Mouse (Mus musculus): ENCODE results near the gene Por. TPM values are rescaled to one million over a fixed set of nuclear protein-coding genes. Genes with fewer than 3 reads are reported as not detected.

The Por gene
- total and polyA plus RNA-seq, 2 experiments from 2014 or later: 89.5 to 96.1 TPM

DNA sequence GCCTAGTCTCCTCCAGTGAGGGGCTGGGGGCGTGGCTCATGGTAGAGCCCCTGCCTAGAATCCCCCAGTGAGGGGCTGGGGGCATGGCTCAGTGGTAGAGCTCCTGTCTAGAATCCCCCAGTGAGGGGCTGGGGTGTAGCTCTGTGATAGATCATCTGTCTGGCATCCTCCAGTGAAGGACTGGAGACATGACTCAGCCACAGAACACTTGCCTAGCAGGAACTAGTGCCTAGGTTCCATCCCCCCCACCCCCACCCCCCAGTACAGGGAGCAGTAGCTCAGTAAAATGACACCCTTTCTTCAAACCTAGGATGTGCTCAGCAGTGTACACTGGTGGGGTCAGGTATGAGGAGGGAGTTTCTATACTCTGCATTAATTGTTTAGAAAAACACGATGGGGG lies 1.0 kb downstream of the Por start:
- Histone ChIP-seq H3K4me3 (ENCODE audit: low read depth, low read length) (no peak overlapping the region), H3K9ac (no peak overlapping the region), H3K27ac (ENCODE audit: low read depth, low read length) (no peak overlapping the region), H3K36me3 (ENCODE audit: insufficient read depth) (no peaks in the 10 kb centered on the region), H3K9me3 (ENCODE audit: low read length) (no peaks in the 10 kb centered on the region), H3K4me2 (ENCODE audit: low read depth) (no peak overlapping the region), H3K27me3 (ENCODE audit: insufficient read depth, low read length) (no peaks in the 10 kb centered on the region), H3K4me1 (ENCODE audit: insufficient read depth) (peaks cover 8% of the 10 kb centered on the region; the same call in 1 of the 2 replicates)
- no peak for TF ChIP-seq CTCF (IDR thresholded peaks at IDR 0.05; ENCODE audit: low read depth)
- ATAC-seq (no peak), DNase-seq (no peak)
- WGBS: 73% methylated on average over 2 of the region's 2 CpGs

DNA sequence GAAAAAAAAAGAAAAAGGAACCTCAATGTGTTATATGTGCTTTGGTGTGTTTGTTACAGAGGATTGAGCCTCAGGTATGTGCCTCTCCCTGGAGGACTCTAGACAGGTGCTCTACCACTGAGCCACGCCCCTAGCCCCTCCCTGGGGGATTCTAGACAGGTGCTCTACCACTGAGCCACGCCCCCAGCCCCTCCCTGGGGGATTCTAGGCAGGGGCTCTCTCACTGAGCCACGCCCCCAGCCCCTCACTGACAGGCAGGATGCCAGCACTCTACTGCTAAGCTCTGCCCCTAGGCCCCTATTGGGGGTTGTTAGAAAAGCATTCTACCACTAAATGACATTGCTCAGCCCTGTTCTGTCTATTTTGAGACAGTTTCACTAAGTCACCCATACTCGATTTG lies 2.7 kb downstream of the Por start:
- Histone ChIP-seq H3K27ac (ENCODE audit: low read depth, low read length) (no peak overlapping the region), H3K4me2 (ENCODE audit: low read depth) (no peak overlapping the region), H3K27me3 (ENCODE audit: insufficient read depth, low read length) (no peaks in the 10 kb centered on the region), H3K9me3 (ENCODE audit: low read length) (no peaks in the 10 kb centered on the region), H3K36me3 (ENCODE audit: insufficient read depth) (no peaks in the 10 kb centered on the region), H3K4me1 (ENCODE audit: insufficient read depth) (peaks cover 8% of the 10 kb centered on the region; the same call in 1 of the 2 replicates), H3K9ac (no peak overlapping the region), H3K4me3 (ENCODE audit: low read depth, low read length) (no peak overlapping the region)
- no peak for TF ChIP-seq CTCF (IDR thresholded peaks at IDR 0.05; ENCODE audit: low read depth)
- ATAC-seq: no peak
- 64% methylated on average over 4 of the region's 4 CpGs for WGBS
- DNase-seq: no peak

DNA sequence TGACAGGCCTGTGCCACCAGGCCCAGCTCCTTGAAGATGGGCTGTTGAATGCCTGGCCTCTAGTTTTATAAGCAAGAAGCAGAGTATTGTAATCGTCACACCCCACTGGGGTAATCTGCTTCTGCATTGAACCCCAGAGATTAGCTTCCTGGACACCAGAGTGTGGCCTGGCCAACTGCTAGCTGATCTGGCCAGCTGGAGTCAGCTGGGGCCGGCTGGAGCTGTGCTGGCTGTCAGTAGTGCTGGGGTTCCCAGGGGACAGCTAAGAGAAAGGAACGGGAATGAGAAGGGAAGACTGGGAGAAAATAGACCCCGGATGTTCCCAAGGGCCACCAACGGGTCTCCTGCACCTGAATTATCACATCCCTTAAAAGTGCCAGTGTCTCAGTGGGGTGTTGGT lies 3.1 kb downstream of the Por start:
- no peak overlapping the region for H3K4me3 ChIP-seq (ENCODE audit: low read depth, low read length)

DNA sequence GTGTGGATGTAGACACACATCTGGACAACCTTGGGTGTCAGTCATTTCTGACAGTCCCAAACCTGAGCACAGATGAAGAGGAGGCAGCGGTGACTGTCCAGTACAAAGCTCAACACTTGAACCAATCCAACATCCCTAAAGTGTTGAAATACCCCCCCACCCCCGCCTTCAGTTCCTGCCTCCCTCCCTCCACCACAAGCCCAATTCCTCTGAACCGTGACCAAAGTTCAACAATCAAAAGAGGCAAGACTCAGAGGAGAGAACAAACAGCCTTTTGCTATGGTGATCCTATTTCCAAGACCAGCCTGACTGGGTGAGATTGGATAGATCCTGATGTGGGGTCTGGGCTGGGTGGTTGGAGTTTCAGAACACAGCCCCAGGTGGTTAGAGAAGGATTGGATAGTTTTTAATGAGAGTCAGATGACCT lies 4.5 kb downstream of the Por start:
- H3K36me3 ChIP-seq (ENCODE audit: insufficient read depth): no peaks in the 10 kb centered on the region
- no peak overlapping the region for H3K9ac ChIP-seq
- no peak overlapping the region for H3K4me3 ChIP-seq (ENCODE audit: low read depth, low read length)
- H3K9me3 ChIP-seq (ENCODE audit: low read length): no peaks in the 10 kb centered on the region
- ATAC-seq: peak; percentile 64
- no peak for DNase-seq
- no peaks in the 10 kb centered on the region for H3K27me3 ChIP-seq (ENCODE audit: insufficient read depth, low read length)
- 26% methylated on average over 3 of the region's 3 CpGs for WGBS
- H3K4me1 ChIP-seq (ENCODE audit: insufficient read depth): peaks cover 8% of the 10 kb centered on the region; the same call in 1 of the 2 replicates
- peak overlapping the region; percentile 40; the same call in 1 of the 2 replicates for H3K4me2 ChIP-seq (ENCODE audit: low read depth)
- no peak for TF ChIP-seq CTCF (IDR thresholded peaks at IDR 0.05; ENCODE audit: low read depth)
- peak overlapping the region; percentile 75 for H3K27ac ChIP-seq (ENCODE audit: low read depth, low read length)

More for the DNA sequence above, 3.1 kb downstream of the Por start:
- H3K9me3 ChIP-seq (ENCODE audit: low read length): no peaks in the 10 kb centered on the region
- WGBS: 54% methylated on average over 5 of the region's 5 CpGs
- ATAC-seq (no peak), DNase-seq (no peak)
- H3K4me2 ChIP-seq (ENCODE audit: low read depth): no peak overlapping the region
- H3K27ac ChIP-seq (ENCODE audit: low read depth, low read length): no peak overlapping the region
- H3K4me1 ChIP-seq (ENCODE audit: insufficient read depth): peaks cover 8% of the 10 kb centered on the region; the same call in 1 of the 2 replicates
- H3K36me3 ChIP-seq (ENCODE audit: insufficient read depth): no peaks in the 10 kb centered on the region
- no peak overlapping the region for H3K9ac ChIP-seq
- no peaks in the 10 kb centered on the region for H3K27me3 ChIP-seq (ENCODE audit: insufficient read depth, low read length)
- TF ChIP-seq CTCF (IDR thresholded peaks at IDR 0.05; ENCODE audit: low read depth): no peak

DNA sequence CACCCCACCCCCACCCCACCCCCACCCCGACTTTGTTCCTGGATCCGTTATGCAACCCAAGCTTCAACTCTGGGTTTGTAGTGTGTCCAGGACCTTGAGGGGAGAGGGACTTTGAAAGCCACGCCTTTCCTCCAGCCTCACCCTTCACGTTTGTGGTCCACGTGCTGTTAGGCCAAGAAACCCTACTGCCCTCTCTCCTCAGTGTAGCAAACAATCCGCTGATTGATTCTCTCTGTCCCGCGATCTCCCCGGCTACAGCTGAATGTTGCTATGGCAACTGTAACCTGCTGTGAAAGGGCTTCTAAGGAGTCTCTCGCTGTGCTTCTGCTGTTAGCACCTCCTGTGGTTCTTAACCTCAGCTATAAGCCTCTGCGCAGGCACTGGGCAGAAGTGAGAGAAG lies 5.0 kb downstream of the Por start:
- peak overlapping the region; percentile 40 for H3K4me2 ChIP-seq (ENCODE audit: low read depth)
- ATAC-seq (peak; percentile 93), DNase-seq (peak; percentile 86)
- 3% methylated on average over 11 of the region's 11 CpGs for WGBS
- peak overlapping the region; percentile 11; the same call in 1 of the 2 replicates for H3K4me3 ChIP-seq (ENCODE audit: low read depth, low read length)
- H3K4me1 ChIP-seq (ENCODE audit: insufficient read depth): peaks cover 8% of the 10 kb centered on the region; the same call in 1 of the 2 replicates
- peak overlapping the region; percentile 75 for H3K27ac ChIP-seq (ENCODE audit: low read depth, low read length)
- H3K36me3 ChIP-seq (ENCODE audit: insufficient read depth): no peaks in the 10 kb centered on the region
- H3K27me3 ChIP-seq (ENCODE audit: insufficient read depth, low read length): no peaks in the 10 kb centered on the region
- peak overlapping the region; percentile 18; the same call in 1 of the 2 replicates for H3K9ac ChIP-seq
- TF ChIP-seq CTCF (IDR thresholded peaks at IDR 0.05; ENCODE audit: low read depth): peak; percentile 23; the same call in 1 of the 2 replicates
- H3K9me3 ChIP-seq (ENCODE audit: low read length): no peaks in the 10 kb centered on the region

DNA sequence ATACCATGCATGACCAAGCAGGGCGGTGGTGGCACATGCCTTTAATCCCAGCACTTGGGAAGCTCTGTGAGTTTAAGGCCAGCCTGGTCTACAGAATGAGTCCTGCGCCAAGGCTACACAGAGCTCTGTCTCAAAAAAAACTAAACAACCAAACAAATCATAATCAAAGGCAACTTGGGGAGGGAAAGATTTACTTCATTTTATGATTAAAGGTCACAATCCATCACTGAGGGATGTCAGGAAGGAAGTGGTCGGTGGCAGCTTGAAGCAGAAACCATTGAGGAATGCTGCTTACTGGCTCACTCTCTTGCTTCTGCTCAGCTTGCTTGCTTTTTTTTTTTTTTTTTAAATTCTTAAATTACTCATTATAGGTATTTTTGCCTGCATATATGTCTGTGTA lies 6.9 kb downstream of the Por start:
- no peaks in the 10 kb centered on the region for H3K36me3 ChIP-seq (ENCODE audit: insufficient read depth)
- WGBS: 74% methylated on average over 3 of the region's 3 CpGs
- ATAC-seq: no peak
- no peak overlapping the region for H3K4me3 ChIP-seq (ENCODE audit: low read depth, low read length)
- no peak overlapping the region for H3K9ac ChIP-seq
- H3K27ac ChIP-seq (ENCODE audit: low read depth, low read length): no peak overlapping the region
- H3K4me1 ChIP-seq (ENCODE audit: insufficient read depth): peaks cover 8% of the 10 kb centered on the region; the same call in 1 of the 2 replicates
- no peak for DNase-seq
- no peak overlapping the region for H3K4me2 ChIP-seq (ENCODE audit: low read depth)
- no peak for TF ChIP-seq CTCF (IDR thresholded peaks at IDR 0.05; ENCODE audit: low read depth)
- H3K27me3 ChIP-seq (ENCODE audit: insufficient read depth, low read length): no peaks in the 10 kb centered on the region
- H3K9me3 ChIP-seq (ENCODE audit: low read length): no peaks in the 10 kb centered on the region

DNA sequence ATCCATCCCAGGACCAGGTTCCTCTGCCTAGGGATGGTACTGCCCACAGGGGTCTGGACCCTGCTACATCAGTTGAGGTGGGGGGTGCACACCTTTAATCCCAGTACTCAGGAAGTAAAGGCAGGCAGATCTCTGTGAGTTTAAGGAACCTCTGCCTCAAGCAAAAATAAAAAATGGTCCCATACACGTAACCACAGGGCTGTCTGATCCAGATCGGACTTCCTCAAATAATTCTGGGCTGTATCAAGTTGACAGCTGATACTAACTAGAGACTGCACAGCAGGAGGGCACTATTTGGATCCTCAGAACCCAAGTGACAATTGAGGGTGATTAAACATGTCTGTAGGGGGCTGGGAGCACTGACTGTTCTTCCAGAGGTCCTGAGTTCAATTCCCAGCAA lies 7.4 kb downstream of the Por start:
- H3K9me3 ChIP-seq (ENCODE audit: low read length): no peaks in the 10 kb centered on the region
- H3K27ac ChIP-seq (ENCODE audit: low read depth, low read length): no peak overlapping the region
- DNase-seq (no peak), ATAC-seq (no peak)
- no peaks in the 10 kb centered on the region for H3K36me3 ChIP-seq (ENCODE audit: insufficient read depth)
- H3K9ac ChIP-seq: no peak overlapping the region
- no peaks in the 10 kb centered on the region for H3K27me3 ChIP-seq (ENCODE audit: insufficient read depth, low read length)
- no peak overlapping the region for H3K4me2 ChIP-seq (ENCODE audit: low read depth)
- H3K4me1 ChIP-seq (ENCODE audit: insufficient read depth): peaks cover 8% of the 10 kb centered on the region; the same call in 1 of the 2 replicates
- WGBS: 76% methylated on average over 2 of the region's 2 CpGs
- TF ChIP-seq CTCF (IDR thresholded peaks at IDR 0.05; ENCODE audit: low read depth): no peak
- no peak overlapping the region for H3K4me3 ChIP-seq (ENCODE audit: low read depth, low read length)

Data from forebrain, postnatal 0 days (tissue).